Mouse (Mus musculus) cerebellum, adult 2 months (tissue): ENCODE results near the gene Bahd1. TPM values are rescaled to one million over a fixed set of nuclear protein-coding genes. Genes with fewer than 3 reads are reported as not detected.

ENCODE experiments used
- DNase-seq, 2 experiments: peaks; one replicate each; pipeline ENCODE4 v3.0.0; 2021
- H3K27ac ChIP-seq: fragments of 200-500 bp; 2 replicates; pipeline ENCODE4 v1.5.1; 2012; ENCODE audit warnings: low read length, control low read depth, inconsistent platforms; ENCODE audit not compliant: insufficient read depth
- H3K27me3 ChIP-seq: fragments of 200-500 bp; 2 replicates; pipeline ENCODE4 v1.6.1; 2012; ENCODE audit warnings: inconsistent platforms, mild to moderate bottlenecking, low read length, moderate library complexity; ENCODE audit not compliant: control insufficient read depth, insufficient read depth
- H3K4me1 ChIP-seq: fragments of 200-500 bp; 2 replicates; pipeline ENCODE4 v1.6.1; 2011; ENCODE audit warnings: low read length; ENCODE audit not compliant: control insufficient read depth, insufficient read depth
- H3K4me3 ChIP-seq: fragments of 200-500 bp; replicated peaks from 2 replicates; pipeline ENCODE3; 2011; ENCODE audit warnings: mild to moderate bottlenecking, low read depth, low read length, control low read depth; ENCODE audit not compliant: insufficient read depth
- CTCF ChIP-seq: fragments of 200-500 bp; IDR thresholded peaks from 2 replicates; pipeline ENCODE4 v1.5.1; 2011; ENCODE audit warnings: low read depth, mild to moderate bottlenecking, control low read depth, low read length, moderate library complexity, borderline replicate concordance; ENCODE audit not compliant: insufficient read depth
- POLR2A ChIP-seq: fragments of 200-500 bp; IDR thresholded peaks from 2 replicates; pipeline ENCODE4 v1.6.1; 2011; ENCODE audit warnings: low read length, control low read depth, borderline replicate concordance; ENCODE audit not compliant: insufficient read depth
- WGBS: fragments of 180-500 bp; shearing (Covaris S2); methylation state at CpG from one replicate; pipeline ENCODE4 v1.1.7; 2018; 5-methylcytosine and 5-hydroxymethylcytosine counted together
- polyA plus RNA-seq: library from polyadenylated mRNA; depleted of rRNA; stranded (reverse); fragments of >200 nt; gene quantifications from 2 replicates; pipeline ENCODE4 v1.2.3, GENCODE M21; 2012; rRNA removed

Gene Bahd1
- polyA plus RNA-seq, 1 experiment, result 16.7 TPM

GRCm38 (mm10) chr2:118972048-118972447 lies 71.9 kb downstream of the Bahd1 start:
- Histone ChIP-seq H3K27ac (no peak overlapping the region), H3K4me3 (no peak overlapping the region), H3K4me1 (peaks cover 2% of the 10 kb centered on the region; the same call in 1 of the 2 replicates), H3K27me3 (no peaks in the 10 kb centered on the region)
- WGBS, result 87% methylated on average over 5 of the region's 5 CpGs
- TF ChIP-seq CTCF (no peak), POLR2A (no peak)
- DNase-seq, result no peak

GRCm38 (mm10) chr2:118972687-118973376 lies 72.7 kb downstream of the Bahd1 start:
- TF ChIP-seq CTCF, result peak; percentile 76
- TF ChIP-seq POLR2A, result no peak
- peak; percentile 84 to 91 for DNase-seq
- WGBS, result 2% methylated on average over 33 of the region's 33 CpGs
- Histone ChIP-seq H3K4me3 (peak overlapping the region; percentile 93), H3K27me3 (no peaks in the 10 kb centered on the region), H3K27ac (no peak overlapping the region), H3K4me1 (peaks cover 3% of the 10 kb centered on the region; the same call in 1 of the 2 replicates)

Other genes starting within 250 kb of the Bahd1 start
- 5.6 and 6.4 TPM in 2 replicates for gene Pak6, start 237.1 kb upstream of the Bahd1 start, polyA plus RNA-seq
- 0.41 and 0.82 TPM in 2 replicates for gene Ankrd63, start 196.4 kb upstream of the Bahd1 start, polyA plus RNA-seq
- gene Plcb2, start 171.9 kb upstream of the Bahd1 start, polyA plus RNA-seq, result 0.86 and 0.97 TPM in 2 replicates
- gene Inafm2, start 154.6 kb upstream of the Bahd1 start, polyA plus RNA-seq, result 21.8 and 22.0 TPM in 2 replicates
- gene Ccdc9b, start 137.7 kb upstream of the Bahd1 start, polyA plus RNA-seq, result 8.3 and 8.5 TPM in 2 replicates
- gene Phgr1, start 127.6 kb upstream of the Bahd1 start, polyA plus RNA-seq, result not detected in 2 replicates
- 212 and 227 TPM in 2 replicates for gene Disp2, start 120.7 kb upstream of the Bahd1 start, polyA plus RNA-seq
- gene Knstrn, start 86.4 kb upstream of the Bahd1 start, polyA plus RNA-seq, result 1.6 and 2.1 TPM in 2 replicates
- 128 and 134 TPM in 2 replicates for gene Ivd, start 38.4 kb upstream of the Bahd1 start, polyA plus RNA-seq
- 4.2 and 4.4 TPM in 2 replicates for gene Chst14, start 26.1 kb downstream of the Bahd1 start, polyA plus RNA-seq
- 33.0 and 34.3 TPM in 2 replicates for gene Ccdc32, start 129.0 kb downstream of the Bahd1 start, polyA plus RNA-seq
- 5.5 and 6.2 TPM in 2 replicates for gene Rpusd2, start 134.4 kb downstream of the Bahd1 start, polyA plus RNA-seq
- 0.02 and 0.03 TPM in 2 replicates for gene Knl1, start 146.7 kb downstream of the Bahd1 start, polyA plus RNA-seq
- 3.0 and 3.3 TPM in 2 replicates for gene Rad51, start 212.4 kb downstream of the Bahd1 start, polyA plus RNA-seq